Mouse (Mus musculus): Measurements from ENCODE around the gene Pwp2.
"Not testable (repeated sequence)": the region's sequence is repeated elsewhere in the genome, so short reads cannot be mapped to it uniquely, and the experiment has no call there.

Pwp2 gene

GRCm38 (mm10) chr10:78184531-78185380 is at the start of gene Pwp2:
TSS of gene Pwp2 (minus strand) at chr10:78185149.
- DNase-seq: peak; percentile 92

GRCm38 (mm10) chr10:78233756-78234155 is 48.8 kb upstream of the Pwp2 start:
- no peak for DNase-seq

- DNase-seq: no peak
Observed at GRCm38 (mm10) chr10:78233161-78233560, 48.2 kb upstream of the Pwp2 start.

GRCm38 (mm10) chr10:78232301-78232980 is 47.5 kb upstream of the Pwp2 start:
- peak; percentile 24 for DNase-seq

GRCm38 (mm10) chr10:78228560-78228928 is 43.6 kb upstream of the Pwp2 start:
- no peak for DNase-seq

GRCm38 (mm10) chr10:78227875-78228559 is 43.1 kb upstream of the Pwp2 start:
- DNase-seq: no peak

- no peak for DNase-seq
Observed at GRCm38 (mm10) chr10:78224136-78224535, 39.2 kb upstream of the Pwp2 start.

GRCm38 (mm10) chr10:78222908-78223307 is 38.0 kb upstream of the Pwp2 start:
- DNase-seq: no peak

- no peak for DNase-seq
Observed at GRCm38 (mm10) chr10:78221315-78221714, 36.4 kb upstream of the Pwp2 start.

GRCm38 (mm10) chr10:78219528-78219927 is 34.6 kb upstream of the Pwp2 start:
- DNase-seq: no peak

GRCm38 (mm10) chr10:78218576-78218975 is 33.6 kb upstream of the Pwp2 start:
- no peak for DNase-seq

GRCm38 (mm10) chr10:78216376-78217083 is 31.6 kb upstream of the Pwp2 start:
- no peak for DNase-seq

GRCm38 (mm10) chr10:78214371-78214770 is 29.4 kb upstream of the Pwp2 start:
- no peak for DNase-seq

GRCm38 (mm10) chr10:78211311-78211710 is 26.4 kb upstream of the Pwp2 start:
- peak; percentile 65 for DNase-seq

GRCm38 (mm10) chr10:78201182-78201581 is 16.2 kb upstream of the Pwp2 start:
- no peak for DNase-seq

GRCm38 (mm10) chr10:78192933-78193332 is 8.0 kb upstream of the Pwp2 start:
- DNase-seq: no peak

- DNase-seq: not testable (repeated sequence)
Observed at GRCm38 (mm10) chr10:78186076-78186475, 1.1 kb upstream of the Pwp2 start.

- no peak for DNase-seq
Observed at GRCm38 (mm10) chr10:78185381-78185725, 404 bp upstream of the Pwp2 start.

- DNase-seq: no peak
Observed at GRCm38 (mm10) chr10:78183577-78183976, 1.4 kb downstream of the Pwp2 start.

- no peak for DNase-seq
Observed at GRCm38 (mm10) chr10:78182321-78182720, 2.6 kb downstream of the Pwp2 start.

GRCm38 (mm10) chr10:78174474-78174873 is 10.5 kb downstream of the Pwp2 start:
- no peak for DNase-seq

- DNase-seq: no peak
Observed at GRCm38 (mm10) chr10:78171581-78171980, 13.4 kb downstream of the Pwp2 start.

GRCm38 (mm10) chr10:78171057-78171456 is 13.9 kb downstream of the Pwp2 start:
- no peak for DNase-seq
